Mouse (Mus musculus) limb, embryonic 11.5 days (tissue): ENCODE results near the gene Mreg. TPM values are rescaled to one million over a fixed set of nuclear protein-coding genes. Genes with fewer than 3 reads are reported as not detected.

Source experiments
- ATAC-seq: fragments of 200-750 bp; cut with Nextera tagmentation; 2 replicates; pipeline ENCODE4 v1.8.0; 2017; ENCODE audit warnings: low read depth; ENCODE audit not compliant: insufficient number of reproducible peaks, low FRiP score, low TSS enrichment
- DNase-seq: peaks from one replicate; pipeline ENCODE4 v3.0.0-alpha.2; 2015; ENCODE audit warnings: low spot score
- H3K27ac ChIP-seq: fragments of 300-500 bp; sonication (generic); replicated peaks from 2 replicates; pipeline ENCODE4 v1.5.1; 2014; ENCODE audit warnings: low read depth, mild to moderate bottlenecking, low read length
- H3K27me3 ChIP-seq: fragments of 300-500 bp; sonication (generic); 2 replicates; pipeline ENCODE4 v1.6.1; 2014; ENCODE audit warnings: mild to moderate bottlenecking, low read length, mixed read lengths; ENCODE audit not compliant: control insufficient read depth, insufficient read depth
- H3K36me3 ChIP-seq: fragments of 300-500 bp; sonication (generic); 2 replicates; pipeline ENCODE4 v1.6.1; 2014; ENCODE audit warnings: mild to moderate bottlenecking, low read length, moderate library complexity, mixed read lengths; ENCODE audit not compliant: control insufficient read depth, insufficient read depth
- H3K4me1 ChIP-seq: fragments of 300-500 bp; sonication (generic); 2 replicates; pipeline ENCODE4 v1.6.1; 2014; ENCODE audit warnings: low read length, mixed read lengths; ENCODE audit not compliant: control insufficient read depth, insufficient read depth
- H3K4me2 ChIP-seq: fragments of 300-500 bp; sonication (generic); 2 replicates; pipeline ENCODE4 v1.6.1; 2014; ENCODE audit warnings: low read depth, mild to moderate bottlenecking, moderate library complexity; ENCODE audit not compliant: severe bottlenecking
- H3K4me3 ChIP-seq: fragments of 300-500 bp; sonication (generic); 2 replicates; pipeline ENCODE4 v1.5.1; 2014; ENCODE audit warnings: low read depth, low read length
- H3K9ac ChIP-seq: fragments of 300-500 bp; sonication (generic); 2 replicates; pipeline ENCODE4 v1.6.1; 2014; ENCODE audit warnings: mild to moderate bottlenecking, low read length
- H3K9me3 ChIP-seq: fragments of 300-500 bp; sonication (generic); 2 replicates; pipeline ENCODE4 v1.6.1; 2016; ENCODE audit warnings: low read length; ENCODE audit not compliant: control insufficient read depth
- WGBS: fragments of 180-500 bp; shearing (Covaris S2); extraction: QIAGEN DNeasy Blood & Tissue Kit; methylation state at CpG from one replicate; pipeline ENCODE4 v1.1.7; 2014; 5-methylcytosine and 5-hydroxymethylcytosine counted together
- polyA plus RNA-seq: library from polyadenylated mRNA; unstranded; fragments of >200 nt; fragmentation: Nextera tagmentation; extraction: Ambion mirVana; gene quantifications from 2 replicates; pipeline ENCODE4 v1.2.1, GENCODE M21; 2014

The Mreg gene
- polyA plus RNA-seq, 1 experiment from 2014 or later: 4.2 TPM

DNA sequence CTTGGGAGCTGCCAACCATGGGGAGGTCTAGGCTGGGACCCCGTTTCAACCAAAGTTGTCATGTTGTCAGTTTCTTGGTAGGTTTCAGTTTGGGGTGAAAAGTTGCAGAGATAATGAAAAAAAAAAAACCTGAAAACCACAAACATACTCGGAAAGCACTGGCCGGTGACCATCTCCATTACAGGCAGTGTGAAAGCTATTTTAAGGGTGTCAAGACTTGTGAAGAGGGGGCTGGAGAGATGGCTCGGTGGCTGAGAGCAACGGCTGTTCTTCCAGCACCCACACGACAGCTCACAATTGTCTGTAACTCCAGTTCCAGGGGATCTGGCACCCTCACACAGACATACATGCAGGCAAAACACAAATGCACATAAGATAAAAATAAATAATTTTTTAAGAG, 35.9 kb downstream of the Mreg start:
- no peaks in the 10 kb centered on the region for H3K9me3 ChIP-seq
- H3K27ac ChIP-seq: no peak overlapping the region
- 56% methylated on average over 6 of the region's 6 CpGs for WGBS
- H3K36me3 ChIP-seq: no peaks in the 10 kb centered on the region
- H3K4me1 ChIP-seq: 0 out of 2 replicates have a peak, but pooled peaks cover 2% of the 10 kb centered on the region
- H3K4me3 ChIP-seq: no peak overlapping the region
- no peak overlapping the region for H3K4me2 ChIP-seq
- no peak for ATAC-seq
- no peak for DNase-seq
- no peak overlapping the region for H3K9ac ChIP-seq
- H3K27me3 ChIP-seq: no peaks in the 10 kb centered on the region

- Histone ChIP-seq H3K9me3 (no peaks in the 10 kb centered on the region), H3K36me3 (no peaks in the 10 kb centered on the region), H3K27me3 (no peaks in the 10 kb centered on the region), H3K9ac (no peak overlapping the region), H3K4me2 (no peak overlapping the region), H3K4me3 (no peak overlapping the region), H3K4me1 (0 out of 2 replicates have a peak, but pooled peaks cover 3% of the 10 kb centered on the region), H3K27ac (no peak overlapping the region)
- no peak for DNase-seq
- 78% methylated on average over 7 of the region's 7 CpGs for WGBS
- no peak for ATAC-seq
Observed at GRCm38 (mm10) chr1:72174183-72174582, 37.9 kb downstream of the Mreg start.

GRCm38 (mm10) chr1:72173402-72174051, 38.6 kb downstream of the Mreg start:
- Histone ChIP-seq H3K27ac (no peak overlapping the region), H3K27me3 (no peaks in the 10 kb centered on the region), H3K9ac (no peak overlapping the region), H3K4me1 (0 out of 2 replicates have a peak, but pooled peaks cover 3% of the 10 kb centered on the region), H3K4me2 (no peak overlapping the region), H3K4me3 (no peak overlapping the region), H3K9me3 (no peaks in the 10 kb centered on the region), H3K36me3 (no peaks in the 10 kb centered on the region)
- no peak for DNase-seq
- 49% methylated on average over 8 of the region's 8 CpGs for WGBS
- ATAC-seq: no peak

DNA sequence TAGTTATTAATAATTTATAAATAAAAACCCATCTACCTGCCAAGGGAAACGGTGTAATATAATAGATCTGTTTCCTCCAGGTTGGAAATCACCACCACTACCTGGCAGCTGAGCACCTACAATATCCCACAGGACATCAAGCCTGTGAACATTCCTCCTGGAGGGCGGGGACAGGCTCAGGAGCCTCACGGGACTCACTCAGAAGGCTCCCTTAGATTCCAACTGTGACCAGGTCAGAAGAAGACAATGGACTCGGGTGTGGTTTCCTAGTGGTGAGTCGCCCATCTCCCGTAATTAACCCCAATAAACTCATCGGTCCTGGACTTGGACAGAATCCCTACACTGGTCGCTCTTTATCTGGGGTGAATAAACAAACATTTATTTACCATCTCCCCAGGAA, 39.3 kb downstream of the Mreg start:
- 77% methylated on average over 8 of the region's 8 CpGs for WGBS
- DNase-seq (no peak), ATAC-seq (no peak)
- Histone ChIP-seq H3K36me3 (no peaks in the 10 kb centered on the region), H3K27me3 (no peaks in the 10 kb centered on the region), H3K9me3 (no peaks in the 10 kb centered on the region), H3K4me1 (0 out of 2 replicates have a peak, but pooled peaks cover 3% of the 10 kb centered on the region), H3K4me3 (no peak overlapping the region), H3K4me2 (no peak overlapping the region), H3K9ac (no peak overlapping the region), H3K27ac (no peak overlapping the region)

DNA sequence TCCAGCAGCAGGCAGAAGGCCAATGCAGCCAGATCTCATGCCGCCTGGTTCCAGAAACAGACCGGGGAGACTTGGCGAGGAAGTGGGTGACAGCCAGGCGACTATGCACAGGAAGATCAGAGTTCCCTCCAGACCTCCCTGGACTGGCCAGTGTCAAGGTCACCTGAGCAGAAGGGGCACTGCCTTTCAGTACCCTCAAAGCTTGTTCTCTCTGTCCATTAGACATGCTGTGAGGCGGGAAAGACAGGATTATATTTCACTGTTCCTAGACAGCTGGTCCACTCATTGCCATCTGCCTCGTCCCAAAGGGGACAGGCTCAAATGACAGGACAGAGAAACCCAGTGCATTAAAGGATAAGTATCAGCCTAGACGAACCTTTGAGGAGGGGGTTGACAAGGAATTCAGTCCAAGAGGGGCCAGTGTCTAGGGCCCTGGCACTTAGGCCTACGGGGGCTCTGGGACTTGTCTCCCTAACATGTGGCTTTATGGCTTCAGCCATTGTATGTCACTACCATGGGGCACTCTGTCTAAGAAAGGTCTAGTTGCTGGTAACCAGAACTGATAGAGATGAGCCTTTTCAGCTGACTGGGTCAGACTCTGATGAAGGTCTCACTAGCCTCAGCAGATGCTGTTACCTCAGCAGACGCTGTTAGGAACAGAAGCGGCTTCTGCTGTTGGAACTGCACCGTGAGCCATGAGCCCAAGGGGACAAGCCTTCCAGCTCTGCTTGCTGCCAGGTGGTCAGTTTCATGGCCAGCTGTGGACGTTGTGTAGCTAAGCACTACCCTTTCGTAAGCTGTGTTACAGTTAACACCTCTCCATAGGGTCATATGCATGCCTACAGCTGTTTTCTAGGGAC, 40.9 kb downstream of the Mreg start:
- Histone ChIP-seq H3K4me1 (0 out of 2 replicates have a peak, but pooled peaks cover 3% of the 10 kb centered on the region), H3K4me2 (no peak overlapping the region), H3K9me3 (no peaks in the 10 kb centered on the region), H3K36me3 (no peaks in the 10 kb centered on the region), H3K27me3 (no peaks in the 10 kb centered on the region), H3K9ac (no peak overlapping the region), H3K4me3 (no peak overlapping the region), H3K27ac (no peak overlapping the region)
- DNase-seq: no peak
- WGBS: 65% methylated on average over 13 of the region's 13 CpGs
- no peak for ATAC-seq

GRCm38 (mm10) chr1:72167024-72167423, 45.1 kb downstream of the Mreg start:
- Histone ChIP-seq H3K4me2 (no peak overlapping the region), H3K27me3 (no peaks in the 10 kb centered on the region), H3K27ac (no peak overlapping the region), H3K9ac (no peak overlapping the region), H3K4me3 (no peak overlapping the region), H3K4me1 (0 out of 2 replicates have a peak, but pooled peaks cover 3% of the 10 kb centered on the region), H3K36me3 (no peaks in the 10 kb centered on the region), H3K9me3 (no peaks in the 10 kb centered on the region)
- WGBS: 94% methylated on average over 10 of the region's 10 CpGs
- ATAC-seq (no peak), DNase-seq (no peak)

DNA sequence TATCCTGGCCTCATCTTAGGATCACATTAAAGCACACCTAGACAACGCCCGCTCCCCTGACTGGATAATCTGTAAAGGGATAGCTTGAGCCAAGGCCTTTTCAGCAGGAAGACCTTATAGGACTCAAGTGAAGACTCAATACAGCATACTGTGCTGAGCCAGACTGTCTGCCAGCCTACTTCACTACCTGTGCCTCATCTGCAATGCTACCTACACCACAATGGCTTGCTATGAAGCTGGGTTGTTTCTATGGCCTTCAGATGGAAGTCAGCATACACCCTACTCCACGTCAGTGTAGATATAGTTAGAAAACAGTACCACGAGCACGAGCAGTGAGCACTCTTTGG, 45.7 kb downstream of the Mreg start:
- WGBS: 93% methylated on average over 5 of the region's 5 CpGs

GRCm38 (mm10) chr1:72165723-72166467, 46.2 kb downstream of the Mreg start:
- H3K9ac ChIP-seq: no peak overlapping the region
- H3K4me2 ChIP-seq: no peak overlapping the region
- no peaks in the 10 kb centered on the region for H3K36me3 ChIP-seq
- no peak for DNase-seq
- ATAC-seq: no peak
- no peak overlapping the region for H3K27ac ChIP-seq
- no peaks in the 10 kb centered on the region for H3K4me1 ChIP-seq
- 90% methylated on average over 20 of the region's 20 CpGs for WGBS
- H3K27me3 ChIP-seq: no peaks in the 10 kb centered on the region
- no peak overlapping the region for H3K4me3 ChIP-seq
- H3K9me3 ChIP-seq: no peaks in the 10 kb centered on the region

More for the DNA sequence above, 45.7 kb downstream of the Mreg start:
- DNase-seq: no peak
- Histone ChIP-seq H3K9ac (no peak overlapping the region), H3K4me1 (0 out of 2 replicates have a peak, but pooled peaks cover 3% of the 10 kb centered on the region), H3K36me3 (no peaks in the 10 kb centered on the region), H3K27me3 (no peaks in the 10 kb centered on the region), H3K9me3 (no peaks in the 10 kb centered on the region), H3K27ac (no peak overlapping the region), H3K4me2 (no peak overlapping the region), H3K4me3 (no peak overlapping the region)
- no peak for ATAC-seq
